Mouse (Mus musculus) brown adipose tissue, adult 24 weeks (tissue): Measurements from ENCODE around the gene Psme2b. TPM values are rescaled to one million over a fixed set of nuclear protein-coding genes. Genes with fewer than 3 reads are reported as not detected.
"Not testable (repeated sequence)": the region's sequence is repeated elsewhere in the genome, so short reads cannot be mapped to it uniquely, and the experiment has no call there.

ENCODE experiments used
- H3K27ac ChIP-seq: fragments of 200-500 bp; replicated peaks from 2 replicates; pipeline ENCODE4 v1.5.1; 2012; ENCODE audit warnings: low read depth, mild to moderate bottlenecking, low read length
- H3K4me1 ChIP-seq: fragments of 200-500 bp; 2 replicates; pipeline ENCODE4 v1.6.1; 2012; ENCODE audit warnings: low read length, mixed read lengths; ENCODE audit not compliant: control insufficient read depth, insufficient read depth, insufficient read length
- H3K4me3 ChIP-seq: fragments of 200-500 bp; 2 replicates; pipeline ENCODE4 v1.5.1; 2012; ENCODE audit warnings: low read depth, mild to moderate bottlenecking, low read length, moderate library complexity; ENCODE audit not compliant: insufficient read depth
- polyA plus RNA-seq: library from polyadenylated mRNA; stranded (reverse); fragments of >200 nt; gene quantifications from 2 replicates; pipeline ENCODE4 v1.2.4, GENCODE M21; 2012; ENCODE audit not compliant: missing spikeins, insufficient read depth, insufficient read length

Gene Psme2b
- polyA plus RNA-seq, 1 experiment: 23.2 TPM

DNA sequence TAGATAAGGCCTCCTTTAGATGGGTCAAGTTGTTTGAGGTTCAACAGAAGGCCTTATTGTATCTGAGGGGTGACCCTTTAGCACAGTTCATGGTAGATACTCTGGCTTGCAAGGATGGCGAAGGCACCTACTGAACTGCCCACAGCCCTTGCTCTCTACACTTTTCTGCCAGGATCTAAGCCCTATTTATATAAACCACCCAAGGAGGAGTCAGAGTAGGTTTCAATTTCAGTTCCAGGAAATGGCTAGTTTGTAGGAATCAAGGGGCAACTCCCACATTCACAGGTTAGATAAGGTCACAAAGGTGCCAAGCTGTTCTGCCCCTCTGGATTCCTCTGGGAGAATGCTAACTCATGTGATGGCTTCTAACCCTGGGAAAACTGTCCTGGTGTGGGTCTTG lies 17.9 kb downstream of the Psme2b start:
- not testable (repeated sequence) for H3K27ac ChIP-seq

DNA sequence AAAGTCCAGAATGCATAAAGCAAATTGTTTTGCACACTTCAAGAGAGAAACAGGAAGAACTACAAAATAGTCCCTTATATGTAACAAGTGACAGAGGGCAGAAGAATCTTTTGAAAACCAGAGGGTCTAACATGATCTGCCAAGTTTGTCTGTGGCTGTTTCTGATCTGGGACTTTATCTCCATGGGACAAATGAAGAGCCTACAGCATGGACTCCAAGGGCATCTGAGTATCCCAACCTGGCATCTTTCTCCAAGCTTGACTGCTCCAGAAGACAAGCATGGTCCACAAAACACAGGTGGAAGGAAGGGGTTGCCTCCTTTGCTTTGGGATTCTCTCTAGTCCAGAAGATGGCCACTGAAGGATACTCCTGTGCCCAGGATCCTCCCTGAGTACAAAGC lies 19.6 kb downstream of the Psme2b start:
- not testable (repeated sequence) for H3K4me1 ChIP-seq, H3K4me3 ChIP-seq
- H3K27ac ChIP-seq: peak overlapping the region; percentile 60; the same call in 1 of the 2 replicates

More for the DNA sequence above, 17.9 kb downstream of the Psme2b start:
- not testable (repeated sequence) for H3K4me1 ChIP-seq, H3K4me3 ChIP-seq

DNA sequence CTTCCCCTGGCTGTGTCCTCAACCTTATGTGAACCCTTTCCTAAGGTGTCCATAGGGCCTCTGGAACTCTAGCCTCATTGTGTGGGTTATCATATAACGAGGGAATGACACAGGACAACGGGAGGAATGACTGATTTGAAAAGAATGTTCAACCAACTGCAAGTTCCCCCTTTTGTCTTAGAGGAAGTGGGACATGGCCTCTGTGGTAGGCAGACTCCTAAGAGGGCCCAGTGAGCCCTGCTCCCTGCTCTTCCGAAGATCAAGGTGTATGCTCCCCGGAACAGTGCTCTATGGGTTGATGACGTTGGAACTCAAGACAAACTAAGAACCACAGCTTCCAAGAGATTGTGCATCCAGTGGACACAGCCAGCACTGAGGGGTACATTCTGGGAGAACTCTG lies 22.2 kb downstream of the Psme2b start:
- H3K4me1 ChIP-seq, H3K4me3 ChIP-seq, H3K27ac ChIP-seq: not testable (repeated sequence)

DNA sequence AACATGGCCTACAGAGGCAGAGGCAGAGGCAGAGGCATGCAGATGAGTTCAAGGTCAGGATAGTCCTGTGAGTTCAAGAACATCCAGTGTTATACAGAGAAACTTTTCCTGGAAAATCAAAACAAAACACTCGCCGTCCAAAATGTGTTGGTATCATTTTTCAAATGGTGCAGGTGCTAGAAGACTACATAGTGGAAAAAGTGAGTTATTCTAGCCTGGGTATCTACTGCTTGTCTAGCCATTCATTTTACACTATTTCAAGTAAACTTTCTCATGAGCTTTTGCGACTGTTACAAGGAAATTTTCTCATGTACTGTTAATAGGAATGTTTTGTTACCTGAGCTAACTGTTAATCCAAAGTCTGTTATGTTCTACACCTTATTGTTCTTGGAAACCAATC lies 27.6 kb downstream of the Psme2b start:
- Histone ChIP-seq H3K4me3 (no peak overlapping the region), H3K4me1 (no peaks in the 10 kb centered on the region), H3K27ac (no peak overlapping the region)

DNA sequence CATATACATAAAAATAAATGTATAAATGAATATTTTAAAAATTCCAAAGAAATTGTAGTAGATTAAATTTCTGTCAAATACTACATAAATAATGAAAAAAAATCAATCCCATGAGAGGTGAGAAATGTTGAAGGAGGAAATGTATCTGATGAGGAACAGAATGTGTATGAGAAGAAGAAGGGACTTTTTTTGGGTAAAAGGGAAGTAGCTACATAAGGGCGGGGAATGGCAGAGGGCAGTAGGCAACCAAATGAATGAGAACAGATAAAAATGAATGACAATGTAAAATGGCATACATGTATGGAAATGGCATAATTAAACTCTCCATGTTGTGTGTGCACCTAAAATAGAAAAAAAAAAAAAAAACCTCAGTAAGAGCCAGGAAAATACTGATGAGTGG lies 32.4 kb downstream of the Psme2b start:
- Histone ChIP-seq H3K4me3 (no peak overlapping the region), H3K4me1 (no peaks in the 10 kb centered on the region), H3K27ac (no peak overlapping the region)

DNA sequence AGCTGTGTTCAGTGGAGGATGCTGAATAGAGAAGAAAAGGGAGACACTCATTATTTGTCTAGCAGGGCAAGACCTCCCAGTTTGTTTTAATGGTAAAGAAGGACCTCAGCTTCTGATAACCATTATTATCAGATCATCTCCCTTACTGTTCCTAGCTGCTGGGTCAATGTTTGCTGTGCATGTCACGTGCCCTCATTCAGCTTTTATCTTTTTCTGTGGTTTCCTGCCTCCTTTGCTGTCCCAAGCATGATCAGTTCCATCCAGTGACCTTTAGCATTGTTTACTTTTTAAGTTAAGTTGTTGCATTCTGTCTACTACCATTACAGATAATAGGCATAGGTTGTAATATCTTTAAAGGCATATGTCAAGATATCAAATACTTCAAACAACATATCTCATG lies 37.5 kb downstream of the Psme2b start:
- H3K27ac ChIP-seq: no peak overlapping the region
- no peaks in the 10 kb centered on the region for H3K4me1 ChIP-seq
- H3K4me3 ChIP-seq: no peak overlapping the region

DNA sequence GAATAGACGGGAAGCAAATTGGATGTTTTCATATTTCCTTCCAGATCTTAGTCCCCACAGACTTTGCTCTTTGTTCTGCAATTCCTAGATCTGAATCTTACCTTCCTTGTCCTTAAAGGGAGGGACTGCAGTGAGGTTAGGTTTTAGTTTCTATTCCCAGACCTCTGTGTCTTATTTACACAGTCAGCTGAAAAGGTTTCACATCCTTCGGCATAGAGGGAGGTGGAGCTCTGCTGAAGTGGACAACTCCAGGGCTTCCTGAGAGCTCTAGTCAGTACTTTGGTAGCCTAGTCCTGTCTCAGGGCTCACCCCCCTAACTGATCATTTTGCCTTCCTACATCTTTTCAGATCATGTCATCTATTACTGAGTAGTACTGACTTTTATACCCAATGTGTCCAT lies 44.0 kb downstream of the Psme2b start, which contains the start of gene Gm5431:
Gm5431 (minus strand) TSS at position 194 of the 400 bp plus-strand sequence.
- H3K4me1 ChIP-seq: no peaks in the 10 kb centered on the region
- H3K4me3 ChIP-seq: no peak within 1 kb of the TSS
- peak within 1 kb of the TSS; percentile 57; the same call in 1 of the 2 replicates for H3K27ac ChIP-seq

DNA sequence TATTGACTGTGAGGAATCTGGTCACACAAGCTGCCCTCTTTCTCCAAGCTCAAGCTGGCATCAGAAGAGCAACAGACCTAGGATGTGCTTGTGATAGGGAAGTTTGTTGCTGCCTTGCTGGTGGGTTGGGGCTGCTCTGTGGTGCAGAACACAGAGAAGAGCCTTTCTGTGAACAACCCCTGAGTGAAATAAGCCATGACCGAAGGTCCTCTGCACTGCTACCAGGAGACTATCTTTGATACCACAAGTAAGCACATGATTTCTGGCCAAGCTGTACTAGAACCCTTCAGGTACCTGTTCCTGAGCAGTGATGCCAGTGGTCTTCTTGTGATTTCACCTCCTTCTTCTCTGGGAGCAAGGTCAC lies 44.4 kb downstream of the Psme2b start:
- H3K4me1 ChIP-seq, H3K4me3 ChIP-seq: not testable (repeated sequence)
- H3K27ac ChIP-seq: peak overlapping the region; percentile 57; the same call in 1 of the 2 replicates

DNA sequence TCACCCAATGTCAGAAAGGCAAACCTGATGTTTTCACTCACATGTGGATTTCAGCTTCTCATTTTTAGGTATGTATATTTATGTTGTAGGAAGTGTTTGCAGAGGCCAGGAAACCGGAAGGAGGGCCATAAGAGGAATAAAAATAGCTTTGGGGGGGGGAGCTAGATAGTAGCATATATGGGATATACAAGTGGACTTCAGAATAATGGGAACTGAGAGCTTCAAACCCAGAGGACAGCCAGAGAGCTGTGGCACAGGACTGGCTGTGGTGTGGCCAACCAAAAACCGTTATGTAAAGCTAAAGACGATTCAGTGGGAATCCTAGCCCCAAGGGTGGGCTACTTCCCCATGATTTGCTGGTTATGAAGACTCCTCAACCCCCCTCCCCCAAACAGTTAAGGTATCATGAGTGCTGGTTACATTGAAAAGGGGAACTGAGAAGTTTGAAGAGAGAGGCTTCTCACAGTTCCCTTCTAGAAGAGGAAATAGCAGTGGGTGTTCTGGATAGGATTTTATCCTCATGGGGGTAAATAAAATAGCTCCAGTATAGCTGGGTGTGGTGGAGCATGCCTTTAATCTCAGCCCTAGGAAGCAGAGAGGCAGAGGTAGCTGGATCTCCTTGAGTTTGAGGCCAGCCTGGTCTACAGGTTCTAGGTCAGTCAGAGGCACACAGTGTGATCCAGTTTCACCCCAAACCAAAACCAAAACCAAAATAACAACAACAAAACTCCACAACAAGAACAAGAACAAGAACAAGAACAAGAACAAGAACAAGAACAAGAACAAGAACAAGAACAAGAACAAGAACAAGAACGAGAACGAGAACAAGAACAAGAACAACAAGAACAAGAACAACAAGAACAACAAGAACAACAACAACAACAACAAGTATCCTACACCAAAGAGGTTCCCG lies 45.1 kb downstream of the Psme2b start:
- peak overlapping the region; percentile 57; the same call in 1 of the 2 replicates for H3K27ac ChIP-seq
- H3K4me3 ChIP-seq, H3K4me1 ChIP-seq: not testable (repeated sequence)

DNA sequence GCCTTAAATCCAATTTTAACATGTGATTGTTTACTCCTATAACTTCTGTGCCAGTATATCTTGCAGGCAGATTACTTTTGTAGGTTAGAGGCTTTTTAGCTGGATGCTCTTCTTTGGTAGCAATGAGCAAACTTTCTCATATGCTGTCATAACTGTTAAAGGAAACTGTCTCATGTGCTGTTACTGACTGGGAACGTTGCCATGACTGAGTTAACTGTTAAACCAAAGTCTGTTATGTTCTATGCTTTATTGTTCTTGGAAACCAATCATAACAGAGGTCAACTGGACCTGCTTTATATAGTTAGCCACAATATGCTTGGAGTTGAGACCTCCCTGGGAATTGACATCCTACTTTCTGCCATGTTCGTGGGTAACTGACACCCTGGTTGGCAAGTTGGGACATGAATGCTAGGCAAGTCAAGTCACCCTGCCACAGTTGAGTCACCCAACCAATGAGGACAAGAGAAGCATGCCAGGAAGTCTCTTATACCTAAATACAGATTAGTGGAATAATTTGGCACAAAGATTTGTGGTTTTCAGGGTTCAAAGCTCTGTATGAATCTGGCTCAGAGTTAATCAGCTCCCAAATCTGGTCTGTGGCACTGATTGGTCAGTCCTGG lies 47.1 kb downstream of the Psme2b start:
- H3K4me1 ChIP-seq: no peaks in the 10 kb centered on the region

More for the DNA sequence above, 47.1 kb downstream of the Psme2b start:
- Histone ChIP-seq H3K27ac (no peak overlapping the region), H3K4me3 (no peak overlapping the region)

Other genes starting within 250 kb of the Psme2b start
- 405 and 526 TPM in 2 replicates for gene Rack1, start 145.9 kb downstream of the Psme2b start, polyA plus RNA-seq
- 14.0 and 15.5 TPM in 2 replicates for gene Trim41, start 128.8 kb downstream of the Psme2b start, polyA plus RNA-seq
- gene Trim7, start 120.0 kb downstream of the Psme2b start, polyA plus RNA-seq: 1.4 and 1.5 TPM in 2 replicates
- 14.6 and 26.0 TPM in 2 replicates for gene Gm12184, start 119.5 kb downstream of the Psme2b start, polyA plus RNA-seq
- 9.2 and 11.6 TPM in 2 replicates for gene Irgm1, start 74.5 kb downstream of the Psme2b start, polyA plus RNA-seq
- not detected in 2 replicates for gene Gm5431, start 44.0 kb downstream of the Psme2b start, polyA plus RNA-seq
- not detected in 2 replicates for gene Olfr56, start 32.7 kb upstream of the Psme2b start, polyA plus RNA-seq
- 1.2 TPM in 1 of 2 replicates, not detected in the other for gene 9930111J21Rik1, start 33.2 kb upstream of the Psme2b start, polyA plus RNA-seq
- gene Gm12185, start 46.0 kb upstream of the Psme2b start, polyA plus RNA-seq: not detected in 2 replicates
- gene Tgtp1, start 48.0 kb upstream of the Psme2b start, polyA plus RNA-seq: 7.6 and 16.9 TPM in 2 replicates
- gene 9930111J21Rik2, start 105.1 kb upstream of the Psme2b start, polyA plus RNA-seq: 1.8 and 4.0 TPM in 2 replicates
- gene Tgtp2, start 118.0 kb upstream of the Psme2b start, polyA plus RNA-seq: 19.9 and 29.5 TPM in 2 replicates
- 2.9 and 4.6 TPM in 2 replicates for gene Ifi47, start 130.4 kb upstream of the Psme2b start, polyA plus RNA-seq
- gene Olfr1396, start 168.7 kb upstream of the Psme2b start, polyA plus RNA-seq: 0.38 TPM in 1 of 2 replicates, not detected in the other
- not detected in 2 replicates for gene Olfr1395, start 196.1 kb upstream of the Psme2b start, polyA plus RNA-seq
- not detected in 2 replicates for gene Olfr1394, start 208.2 kb upstream of the Psme2b start, polyA plus RNA-seq
- 12.3 and 23.2 TPM in 2 replicates for gene Btnl9, start 241.0 kb upstream of the Psme2b start, polyA plus RNA-seq